Mouse (Mus musculus): ENCODE results near the gene Ngdn.
A peak's percentile ranks its signal among the peaks of the same experiment; 100 is the strongest.
"Not testable (repeated sequence)": the region's sequence is repeated elsewhere in the genome, so short reads cannot be mapped to it uniquely, and the experiment has no call there.

The Ngdn gene

GRCm38 (mm10) chr14:55032695-55033225 is 17.5 kb downstream of the Ngdn start:
- DNase-seq = no peak

GRCm38 (mm10) chr14:55043694-55044093 is 28.4 kb downstream of the Ngdn start:
- not testable (repeated sequence) for DNase-seq

GRCm38 (mm10) chr14:55047971-55048531 is 32.8 kb downstream of the Ngdn start:
- DNase-seq = no peak

- DNase-seq = peak; percentile 95 to 97
Observed at GRCm38 (mm10) chr14:55052496-55052895, 37.2 kb downstream of the Ngdn start.

- no peak for DNase-seq
Observed at GRCm38 (mm10) chr14:55053050-55053449, 37.8 kb downstream of the Ngdn start.

- DNase-seq = peak; percentile 89 to 94
Observed at GRCm38 (mm10) chr14:55053708-55054190, 38.5 kb downstream of the Ngdn start.

- DNase-seq = peak; percentile 76 to 78
Observed at GRCm38 (mm10) chr14:55054191-55054749, 39.0 kb downstream of the Ngdn start.

- peak; percentile 94 to 97 for DNase-seq
Observed at GRCm38 (mm10) chr14:55055167-55055834, 40.0 kb downstream of the Ngdn start.

GRCm38 (mm10) chr14:55059009-55059408 is 43.8 kb downstream of the Ngdn start:
- DNase-seq = no peak

- peak in 1 of 2 experiments; percentile 25 for DNase-seq
Observed at GRCm38 (mm10) chr14:55059931-55060330, 44.7 kb downstream of the Ngdn start.

GRCm38 (mm10) chr14:55061845-55062244 is 46.6 kb downstream of the Ngdn start:
- peak in 1 of 2 experiments; percentile 19 for DNase-seq

GRCm38 (mm10) chr14:55062626-55063025 is 47.4 kb downstream of the Ngdn start:
- DNase-seq = peak; percentile 61 to 76

GRCm38 (mm10) chr14:55063117-55063516 is 47.9 kb downstream of the Ngdn start:
- no peak for DNase-seq

- DNase-seq = peak; percentile 58 to 63
Observed at GRCm38 (mm10) chr14:55063581-55064381, 48.5 kb downstream of the Ngdn start.

GRCm38 (mm10) chr14:55064481-55065370 is 49.5 kb downstream of the Ngdn start:
- DNase-seq = peak; percentile 62 to 64

GRCm38 (mm10) chr14:55065391-55065790 is 50.1 kb downstream of the Ngdn start:
- DNase-seq = peak in 1 of 2 experiments; percentile 43

- peak in 1 of 2 experiments; percentile 28 for DNase-seq
Observed at GRCm38 (mm10) chr14:55066042-55066441, 50.8 kb downstream of the Ngdn start.

GRCm38 (mm10) chr14:55071756-55072155 is 56.5 kb downstream of the Ngdn start:
- DNase-seq = peak in 1 of 2 experiments; percentile 23

Data from cerebellum, postnatal 36 days (tissue).